Mouse (Mus musculus) embryonic facial prominence, embryonic 10.5 days (tissue): ENCODE data around the gene Ccdc160. TPM values are rescaled to one million over a fixed set of nuclear protein-coding genes. Genes with fewer than 3 reads are reported as not detected.

ENCODE experiments used
- DNase-seq: peaks from one replicate; pipeline ENCODE4 v3.0.0-alpha.2; 2017; ENCODE audit warnings: low spot score
- H3K27ac ChIP-seq: fragments of 300-500 bp; sonication (generic); replicated peaks from 2 replicates; pipeline ENCODE4 v1.5.1; 2016; ENCODE audit warnings: mild to moderate bottlenecking
- H3K27me3 ChIP-seq: fragments of 300-500 bp; sonication (generic); replicated peaks from 2 replicates; pipeline ENCODE4 v1.6.1; 2016; ENCODE audit warnings: low read depth, mild to moderate bottlenecking; ENCODE audit not compliant: poor library complexity, severe bottlenecking
- H3K36me3 ChIP-seq: fragments of 300-500 bp; sonication (generic); replicated peaks from 2 replicates; pipeline ENCODE4 v1.6.1; 2016; ENCODE audit warnings: mild to moderate bottlenecking, moderate library complexity
- H3K4me1 ChIP-seq: fragments of 300-500 bp; sonication (generic); 2 replicates; pipeline ENCODE4 v1.6.1; 2016
- H3K4me3 ChIP-seq: fragments of 300-500 bp; sonication (generic); 2 replicates; pipeline ENCODE4 v1.5.1; 2016; ENCODE audit warnings: mild to moderate bottlenecking, moderate library complexity
- H3K9me3 ChIP-seq: fragments of 300-500 bp; sonication (generic); 2 replicates; pipeline ENCODE4 v1.6.1; 2016; ENCODE audit warnings: mild to moderate bottlenecking
- WGBS: fragments of 180-500 bp; shearing (Covaris S2); methylation state at CpG from one replicate; pipeline ENCODE4 v1.1.7; 2016; 5-methylcytosine and 5-hydroxymethylcytosine counted together
- polyA plus RNA-seq: library from polyadenylated mRNA; unstranded; fragments of >200 nt; fragmentation: Nextera tagmentation; extraction: Ambion mirVana; gene quantifications from 2 replicates; pipeline ENCODE4 v1.2.1, GENCODE M21; 2016

The Ccdc160 gene
- polyA plus RNA-seq = 5.0 and 5.8 TPM in 2 replicates

DNA sequence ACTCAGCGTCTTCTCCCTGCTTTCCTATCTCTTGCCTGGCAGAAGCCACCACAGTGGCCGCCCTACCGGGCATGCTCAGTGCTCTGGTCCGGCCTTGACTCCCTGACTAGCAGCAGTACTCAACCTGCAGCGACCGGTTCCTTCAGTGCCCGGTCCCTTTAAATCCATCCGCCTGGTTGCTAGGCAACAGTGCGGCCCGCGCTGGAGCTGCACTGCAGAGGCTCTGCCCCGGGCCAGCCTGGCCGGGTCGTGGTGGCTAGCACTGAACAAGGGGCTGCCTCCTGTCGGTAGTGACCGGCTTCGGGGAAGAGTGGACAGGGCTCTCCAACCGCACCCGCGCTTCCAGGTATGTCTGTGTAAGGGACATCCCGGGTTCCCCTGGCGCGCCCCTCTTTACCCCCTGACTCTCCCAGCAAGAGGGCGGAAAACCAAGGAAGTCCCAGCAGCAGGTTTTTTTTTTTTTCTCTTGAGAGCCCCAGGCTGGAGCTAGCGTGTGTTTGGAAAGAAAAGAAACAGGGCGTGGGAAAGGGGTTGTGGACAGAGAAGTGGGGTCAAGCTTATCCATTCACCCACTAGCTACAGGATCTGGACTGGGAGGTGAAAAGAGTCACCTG lies at the start of gene Ccdc160:
TSS of gene Ccdc160 (plus strand) at position 221 of the 614 bp plus-strand sequence.
- DNase-seq = peak; percentile 89
- Histone ChIP-seq H3K27me3 (no peaks in the 10 kb centered on the region), H3K4me3 (peak within 1 kb of the TSS; percentile 58), H3K27ac (peak within 1 kb of the TSS; percentile 82), H3K36me3 (no peaks in the 10 kb centered on the region), H3K4me1 (peaks cover 16% of the 10 kb centered on the region), H3K9me3 (no peaks in the 10 kb centered on the region)
- WGBS = 13% methylated on average over 26 of the region's 26 CpGs

DNA sequence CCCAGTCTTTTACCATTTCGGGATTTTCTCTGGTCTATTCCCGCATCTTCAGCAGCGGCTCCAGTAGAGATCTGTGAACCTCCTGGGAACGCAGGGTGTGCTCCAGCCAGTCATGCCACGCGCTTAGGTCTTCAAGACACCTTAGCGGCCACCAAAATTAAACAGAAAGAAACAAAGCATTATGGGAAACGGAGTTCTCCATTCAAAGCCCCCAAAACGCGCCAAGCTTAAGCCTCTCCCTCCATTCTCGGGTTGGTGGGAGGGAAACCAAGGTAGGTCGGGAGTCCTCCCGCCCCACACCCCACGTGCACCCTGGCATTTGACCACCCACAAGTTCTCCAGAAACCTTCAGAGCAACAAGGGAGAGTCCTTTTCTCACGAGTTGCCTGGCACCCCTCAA lies 47.2 kb upstream of the Ccdc160 start:
- Histone ChIP-seq H3K4me3 (peak overlapping the region; percentile 65), H3K9me3 (no peaks in the 10 kb centered on the region), H3K36me3 (no peaks in the 10 kb centered on the region), H3K4me1 (peaks cover 19% of the 10 kb centered on the region), H3K27me3 (peaks cover 23% of the 10 kb centered on the region), H3K27ac (peak overlapping the region; percentile 81)
- 12% methylated on average over 15 of the region's 15 CpGs for WGBS
- peak; percentile 41 for DNase-seq

DNA sequence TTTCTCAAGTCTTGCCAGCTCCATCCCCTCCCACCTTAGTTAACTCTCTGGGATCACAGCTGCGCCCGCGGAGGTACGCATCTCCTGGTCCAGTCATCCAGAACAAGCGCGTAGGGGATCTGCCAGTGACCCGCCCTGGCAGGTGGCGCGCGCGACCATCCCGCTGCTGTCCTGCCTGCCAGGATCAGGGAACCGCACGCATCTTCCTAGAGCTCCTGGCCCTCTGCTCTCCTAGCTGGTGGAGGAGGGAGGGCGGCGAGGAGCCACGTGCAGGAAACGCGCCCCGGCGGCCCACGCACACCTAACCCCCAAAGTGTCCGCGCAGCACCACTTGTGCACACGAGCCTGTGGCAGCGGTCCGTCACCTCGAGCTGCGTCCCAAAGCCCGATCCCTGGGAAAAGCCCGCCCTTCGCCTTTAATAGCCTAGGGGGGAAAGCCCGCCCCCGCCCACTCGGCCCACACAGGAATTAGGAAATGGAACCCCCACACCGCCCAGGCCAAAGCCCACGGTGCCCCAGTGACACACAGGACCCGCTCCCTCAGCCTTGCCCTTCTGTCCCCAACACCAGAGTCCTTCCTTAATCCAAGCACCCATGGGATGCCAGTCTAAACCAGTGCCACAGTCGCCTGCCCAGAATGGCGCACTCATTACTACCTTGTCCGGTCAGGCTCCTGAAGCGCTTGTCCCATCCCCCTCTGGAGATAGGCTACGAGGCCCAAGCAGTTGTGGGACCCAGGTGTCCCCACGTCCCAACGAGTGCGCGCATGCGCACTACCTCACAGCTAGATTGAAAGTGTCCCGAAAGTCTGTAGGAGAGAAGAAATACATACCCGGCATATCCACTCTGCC lies 46.6 kb upstream of the Ccdc160 start:
- peaks cover 19% of the 10 kb centered on the region for H3K4me1 ChIP-seq

DNA sequence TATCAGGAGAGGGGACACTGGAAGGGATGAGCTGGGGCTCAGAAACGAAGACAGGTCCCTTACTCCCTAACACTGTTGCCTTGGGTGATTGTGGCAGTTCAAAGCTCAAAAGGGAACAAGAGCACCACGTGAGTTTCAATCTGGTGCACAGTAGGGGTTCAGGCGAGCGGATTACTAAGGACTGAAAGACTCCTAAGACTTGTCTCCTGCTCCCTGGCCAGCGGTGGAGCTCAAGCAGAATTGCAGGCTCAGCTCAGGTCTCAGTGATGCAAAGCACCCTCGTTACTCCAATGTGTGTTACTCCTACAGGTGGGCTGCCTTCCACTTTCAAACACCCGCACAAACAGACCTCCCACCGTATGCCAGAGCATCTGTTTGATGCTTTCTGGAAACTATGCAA lies 45.5 kb upstream of the Ccdc160 start:
- H3K4me1 ChIP-seq = peaks cover 22% of the 10 kb centered on the region
- H3K9me3 ChIP-seq = no peaks in the 10 kb centered on the region
- WGBS = 10% methylated on average over 8 of the region's 8 CpGs
- H3K27me3 ChIP-seq = peaks cover 23% of the 10 kb centered on the region
- H3K36me3 ChIP-seq = no peaks in the 10 kb centered on the region
- DNase-seq = no peak
- peak overlapping the region; percentile 65; the same call in 1 of the 2 replicates for H3K4me3 ChIP-seq
- no peak overlapping the region; the same call in 1 of the 2 replicates for H3K27ac ChIP-seq

More for the DNA sequence above, 46.6 kb upstream of the Ccdc160 start:
- H3K9me3 ChIP-seq = no peaks in the 10 kb centered on the region
- WGBS = 17% methylated on average over 50 of the region's 50 CpGs
- H3K36me3 ChIP-seq = no peaks in the 10 kb centered on the region
- peak overlapping the region; percentile 81 for H3K27ac ChIP-seq
- peak; percentile 58 for DNase-seq
- peak overlapping the region; percentile 65 for H3K4me3 ChIP-seq
- H3K27me3 ChIP-seq = peaks cover 23% of the 10 kb centered on the region

DNA sequence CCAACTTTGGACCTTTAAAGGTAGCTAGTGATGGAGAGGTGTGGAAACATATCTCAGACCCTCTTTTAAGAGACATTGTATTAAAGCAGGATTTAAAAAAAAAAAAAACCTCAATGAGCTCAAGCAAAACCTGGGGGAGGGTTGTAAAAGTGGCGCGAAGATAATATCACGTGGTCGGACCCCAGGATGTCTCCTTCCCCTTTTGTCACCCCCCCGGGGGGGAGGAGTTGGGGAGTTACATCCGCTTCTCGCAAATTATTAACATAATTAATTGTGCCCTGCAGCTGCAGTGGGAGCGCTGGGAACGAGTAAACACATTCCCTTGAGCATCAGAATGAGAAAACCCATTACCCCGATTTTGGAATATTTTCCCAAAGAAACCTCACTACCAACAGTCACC lies 45.1 kb upstream of the Ccdc160 start:
- H3K9me3 ChIP-seq = no peaks in the 10 kb centered on the region
- H3K27ac ChIP-seq = no peak overlapping the region
- no peak overlapping the region for H3K4me3 ChIP-seq
- WGBS = 17% methylated on average over 10 of the region's 10 CpGs
- DNase-seq = no peak
- H3K27me3 ChIP-seq = peaks cover 23% of the 10 kb centered on the region
- peaks cover 22% of the 10 kb centered on the region for H3K4me1 ChIP-seq
- no peaks in the 10 kb centered on the region for H3K36me3 ChIP-seq

DNA sequence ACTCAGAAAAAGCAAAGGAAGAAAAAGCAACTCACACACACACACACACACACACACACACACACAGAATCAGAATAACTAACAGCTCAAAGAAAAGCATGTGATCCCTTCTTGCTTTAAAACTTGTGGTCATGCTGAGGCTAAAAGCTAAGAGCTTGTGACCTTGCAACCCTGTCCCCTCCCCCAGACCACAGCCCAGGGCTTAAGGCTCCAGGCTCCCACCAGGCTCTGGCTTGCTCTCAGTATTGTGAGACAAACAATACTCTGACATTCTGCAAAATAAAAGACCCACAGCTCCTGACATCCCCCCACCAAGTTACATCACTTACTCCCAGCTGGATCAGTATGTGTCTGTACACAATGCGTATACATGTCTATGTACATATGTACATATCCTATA lies 44.2 kb upstream of the Ccdc160 start:
- no peak overlapping the region for H3K27ac ChIP-seq
- peaks cover 23% of the 10 kb centered on the region for H3K27me3 ChIP-seq
- no peaks in the 10 kb centered on the region for H3K36me3 ChIP-seq
- WGBS = 26% methylated on average over 1 of the region's 1 CpGs
- DNase-seq = peak; percentile 50
- no peak overlapping the region for H3K4me3 ChIP-seq
- H3K9me3 ChIP-seq = no peaks in the 10 kb centered on the region
- peaks cover 22% of the 10 kb centered on the region for H3K4me1 ChIP-seq

DNA sequence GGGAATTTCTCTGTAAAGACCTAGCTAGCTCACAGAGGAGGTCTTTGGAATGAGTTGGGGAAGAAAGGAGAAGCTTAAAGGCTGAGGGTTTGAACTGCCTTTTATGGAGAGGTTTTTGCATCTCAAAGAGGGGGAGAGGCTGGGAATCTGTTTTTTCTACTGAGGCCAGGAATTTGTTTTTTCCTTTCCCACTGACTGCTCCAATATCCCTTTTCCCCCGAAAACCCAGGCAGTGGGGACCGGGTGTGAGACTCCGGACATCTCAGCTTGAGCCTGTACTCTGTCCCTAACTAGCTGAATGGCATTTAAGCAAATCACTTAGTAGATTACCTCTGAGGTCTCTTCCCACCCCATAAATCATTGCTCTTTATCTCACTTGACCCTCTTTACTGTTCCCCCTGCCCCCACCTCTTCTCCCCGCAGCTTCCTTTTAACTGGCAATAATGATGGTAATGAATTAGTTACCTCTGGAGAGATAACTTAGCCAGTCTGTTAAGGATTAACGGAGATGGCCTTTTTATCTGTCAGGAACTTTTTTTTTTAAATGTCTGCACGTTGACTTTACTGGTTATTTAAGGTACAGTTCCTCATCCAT lies 37.4 kb upstream of the Ccdc160 start:
- Histone ChIP-seq H3K9me3 (no peaks in the 10 kb centered on the region), H3K27me3 (no peaks in the 10 kb centered on the region), H3K4me1 (peaks cover 10% of the 10 kb centered on the region), H3K27ac (no peak overlapping the region), H3K36me3 (no peaks in the 10 kb centered on the region), H3K4me3 (no peak overlapping the region)
- no peak for DNase-seq
- 23% methylated on average over 6 of the region's 6 CpGs for WGBS

DNA sequence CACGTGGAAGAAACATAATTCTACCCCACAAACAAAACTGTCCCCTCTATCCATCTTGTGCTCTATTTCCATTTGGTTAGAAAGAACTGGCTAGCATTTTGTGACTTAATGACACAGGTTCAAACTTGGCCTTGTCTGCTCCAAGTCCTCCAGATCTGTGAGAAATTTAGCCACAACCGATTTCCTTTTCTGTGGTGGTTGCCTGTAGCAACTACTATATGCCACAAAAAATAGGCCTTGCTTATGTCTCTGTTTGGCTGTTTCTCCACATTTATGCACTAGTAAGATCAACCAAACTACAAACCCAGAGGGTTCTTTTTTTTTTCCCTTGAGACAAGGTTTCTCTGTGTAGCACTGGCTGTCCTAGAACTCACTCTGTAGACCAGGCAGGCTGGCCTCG lies 33.8 kb upstream of the Ccdc160 start:
- H3K4me3 ChIP-seq = no peak overlapping the region
- WGBS = 88% methylated on average over 3 of the region's 3 CpGs

DNA sequence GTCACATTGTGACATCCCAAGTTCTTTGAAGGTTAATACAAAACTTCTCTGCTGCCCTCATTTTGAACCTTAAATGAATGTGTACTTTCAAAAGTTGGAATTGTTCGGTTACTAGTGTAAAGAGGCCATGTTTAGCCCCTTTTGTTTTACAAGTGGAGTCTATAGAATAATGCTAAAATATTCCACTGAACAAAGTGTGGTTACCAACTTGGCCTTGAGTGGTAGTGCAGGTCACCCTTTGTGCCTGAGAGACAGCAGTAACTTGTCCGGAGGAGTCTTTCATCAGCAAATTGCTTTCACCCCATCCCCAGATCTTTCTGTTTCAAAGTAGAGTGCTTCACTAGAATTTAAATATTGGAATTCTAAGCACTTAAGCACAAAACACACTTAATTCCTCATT lies 31.8 kb upstream of the Ccdc160 start:
- 65% methylated on average over 2 of the region's 2 CpGs for WGBS
- Histone ChIP-seq H3K4me1 (no peaks in the 10 kb centered on the region), H3K4me3 (no peak overlapping the region), H3K9me3 (no peaks in the 10 kb centered on the region), H3K36me3 (no peaks in the 10 kb centered on the region), H3K27me3 (no peaks in the 10 kb centered on the region), H3K27ac (no peak overlapping the region)
- no peak for DNase-seq

More for the DNA sequence above, 33.8 kb upstream of the Ccdc160 start:
- H3K9me3 ChIP-seq = no peaks in the 10 kb centered on the region
- peaks cover 6% of the 10 kb centered on the region; the same call in 1 of the 2 replicates for H3K4me1 ChIP-seq
- H3K36me3 ChIP-seq = no peaks in the 10 kb centered on the region
- no peak overlapping the region for H3K27ac ChIP-seq
- no peaks in the 10 kb centered on the region for H3K27me3 ChIP-seq
- no peak for DNase-seq

DNA sequence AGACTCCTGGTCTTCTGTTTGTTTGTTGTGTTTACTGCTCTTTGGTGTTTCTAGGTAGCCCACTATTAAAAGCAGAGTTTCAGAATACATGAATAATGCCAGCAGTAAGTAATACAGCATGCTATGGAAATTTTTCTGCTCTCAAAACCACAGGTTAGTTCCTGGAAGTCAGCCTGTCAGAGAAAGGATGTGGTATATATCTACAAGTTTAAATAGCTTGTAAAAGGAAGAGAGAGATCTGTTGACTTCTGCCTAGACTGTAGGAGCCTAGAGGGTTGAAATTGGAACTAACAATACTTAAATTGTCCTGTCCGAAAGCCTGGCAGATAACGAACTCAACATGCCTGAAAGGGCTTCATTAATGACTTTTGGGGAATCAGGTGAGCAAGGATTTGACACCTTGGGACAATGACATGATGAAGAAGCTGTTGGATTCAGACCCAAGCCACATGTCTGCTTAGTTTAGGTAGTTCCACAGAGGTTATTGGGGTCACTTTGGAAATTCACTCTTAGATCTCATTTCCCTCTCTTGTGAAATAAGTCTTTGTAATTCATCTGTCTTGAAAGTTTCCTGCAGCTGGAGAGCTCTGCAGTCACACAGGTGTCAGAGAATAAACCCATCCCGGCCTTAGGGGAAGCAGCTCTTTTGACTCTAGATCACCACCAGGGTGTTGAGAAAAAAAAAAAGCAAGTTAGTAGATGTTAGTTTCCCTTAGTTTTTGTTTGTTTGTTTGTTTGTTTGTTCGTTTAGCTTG lies 30.6 kb upstream of the Ccdc160 start:
- H3K4me3 ChIP-seq = no peak overlapping the region
- no peak overlapping the region for H3K27ac ChIP-seq
- no peaks in the 10 kb centered on the region for H3K9me3 ChIP-seq
- DNase-seq = no peak
- no peaks in the 10 kb centered on the region for H3K4me1 ChIP-seq
- 51% methylated on average over 4 of the region's 4 CpGs for WGBS
- no peaks in the 10 kb centered on the region for H3K36me3 ChIP-seq
- H3K27me3 ChIP-seq = no peaks in the 10 kb centered on the region

DNA sequence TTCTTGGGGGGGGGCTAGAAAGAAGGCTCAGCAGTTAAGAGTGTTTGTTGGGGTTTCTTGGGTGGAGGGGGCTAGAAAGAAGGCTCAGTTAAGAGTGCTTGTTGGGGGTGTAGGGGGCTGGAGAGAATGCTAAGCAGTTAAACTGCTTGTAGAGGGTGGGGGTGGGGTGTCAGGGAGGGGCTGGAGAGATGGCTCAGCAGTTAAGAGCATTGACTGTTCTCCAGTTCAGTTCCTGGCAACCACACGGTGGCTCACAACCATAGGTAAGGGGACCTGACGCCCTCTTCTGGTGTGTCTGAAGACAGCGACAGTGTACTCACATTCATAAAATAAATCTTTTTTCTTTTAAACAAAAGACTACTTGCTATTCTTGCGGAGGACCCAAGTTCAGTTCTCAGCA lies 28.8 kb upstream of the Ccdc160 start:
- Histone ChIP-seq H3K4me3 (no peak overlapping the region), H3K36me3 (no peaks in the 10 kb centered on the region), H3K27me3 (no peaks in the 10 kb centered on the region), H3K9me3 (no peaks in the 10 kb centered on the region), H3K27ac (no peak overlapping the region), H3K4me1 (peaks cover 10% of the 10 kb centered on the region; the same call in 1 of the 2 replicates)
- DNase-seq = no peak
- WGBS = 55% methylated on average over 4 of the region's 4 CpGs

DNA sequence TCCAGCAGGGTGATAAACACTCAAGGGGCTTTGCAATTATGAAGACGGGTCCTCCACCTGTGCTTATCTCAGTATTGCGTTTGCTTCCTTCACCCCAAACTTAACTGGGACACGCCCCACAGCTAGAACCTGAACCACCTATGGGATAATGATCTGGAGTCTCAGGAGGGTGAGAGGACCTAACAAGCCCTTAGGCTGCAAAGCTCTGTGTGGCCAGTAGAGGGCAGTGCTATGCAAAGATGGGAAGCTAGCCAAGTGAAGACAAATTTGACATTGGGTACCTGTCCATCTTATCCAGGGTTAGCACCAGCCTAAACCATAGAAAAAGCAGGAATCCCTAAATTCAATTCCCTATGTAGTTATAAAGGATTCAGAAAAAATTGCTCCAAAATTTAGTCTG lies 15.0 kb upstream of the Ccdc160 start:
- Histone ChIP-seq H3K4me1 (no peaks in the 10 kb centered on the region), H3K4me3 (no peak overlapping the region), H3K27ac (no peak overlapping the region), H3K9me3 (no peaks in the 10 kb centered on the region), H3K27me3 (no peaks in the 10 kb centered on the region), H3K36me3 (no peaks in the 10 kb centered on the region)
- 59% methylated on average over 3 of the region's 3 CpGs for WGBS
- DNase-seq = no peak
